Mouse (Mus musculus) erythroblast, embryonic 14.5 days (primary cell): ENCODE data around the gene Adcy3.

Source experiments
- GATA1 ChIP-seq: IDR thresholded peaks from 2 replicates; pipeline ENCODE4 v1.6.1; 2012; ENCODE audit warnings: low read length, inconsistent platforms, mixed read lengths
- TAL1 ChIP-seq: IDR thresholded peaks from 3 replicates; pipeline ENCODE4 v1.6.1; 2012; ENCODE audit warnings: low read length, inconsistent platforms, mixed read lengths

GRCm38 (mm10) chr12:4157466-4157865 lies 24.6 kb downstream of the Adcy3 start:
- TF ChIP-seq GATA1, result no peak
- no peak for TF ChIP-seq TAL1
